Mouse (Mus musculus): ENCODE measurements around the gene Nt5c3. TPM values are rescaled to one million over a fixed set of nuclear protein-coding genes. Genes with fewer than 3 reads are reported as not detected.
"Not testable (repeated sequence)": the region's sequence is repeated elsewhere in the genome, so short reads cannot be mapped to it uniquely, and the experiment has no call there.

The Nt5c3 gene
- polyA plus RNA-seq, 1 experiment from 2014 or later = 83.0 TPM

DNA sequence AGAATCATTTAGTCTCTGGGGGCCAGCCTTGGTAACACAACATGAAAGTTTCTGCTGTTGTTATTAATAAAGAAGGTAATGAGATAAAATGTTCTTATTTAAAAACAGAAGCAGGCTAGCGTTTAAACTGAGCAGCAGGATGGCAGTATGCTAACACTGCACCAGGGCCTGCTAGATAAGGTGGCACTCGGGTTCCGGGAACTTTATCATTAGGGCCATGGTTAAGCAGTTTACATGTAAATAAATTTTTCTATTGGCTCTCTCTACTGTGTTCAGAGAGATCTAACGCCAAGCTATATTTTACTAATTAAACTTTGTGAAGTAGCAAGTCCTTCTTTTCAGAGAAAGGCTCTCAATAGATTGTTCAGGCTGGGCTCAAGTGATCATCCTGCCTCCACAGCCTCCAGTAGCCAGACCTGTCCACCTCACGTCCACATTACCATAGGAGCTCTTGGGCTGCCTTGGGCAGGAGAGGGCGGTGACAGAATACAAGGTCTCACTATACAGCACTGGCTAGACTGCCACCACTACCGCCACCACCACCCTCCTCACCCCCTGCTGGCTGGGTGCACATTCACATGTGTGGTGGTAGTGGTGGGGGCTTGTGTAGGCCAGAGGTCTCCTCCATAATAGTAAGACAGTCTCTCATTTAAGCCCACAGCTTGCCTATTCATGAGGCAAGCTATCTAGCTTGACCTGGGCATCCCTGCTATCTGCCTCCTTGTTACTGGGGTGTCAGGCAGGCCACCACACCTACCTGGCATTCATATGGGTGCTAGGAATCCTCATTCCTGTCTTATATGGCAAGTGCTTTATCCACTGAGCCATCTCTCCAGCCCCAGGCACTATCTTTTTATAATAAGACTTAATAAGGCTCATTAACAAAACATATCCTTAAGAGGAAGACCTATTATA lies 20.9 kb downstream of the Nt5c3 start:
- Histone ChIP-seq H3K4me3 (replicated peaks) (no peak overlapping the region), H3K27me3 (replicated peaks) (no peaks in the 10 kb centered on the region), H3K4me2 (no peak overlapping the region), H3K36me3 (no peaks in the 10 kb centered on the region), H3K9ac (no peak overlapping the region), H3K27ac (peak overlapping the region; percentile 41), H3K4me1 (peaks cover 17% of the 10 kb centered on the region), H3K9me3 (no peaks in the 10 kb centered on the region)
- WGBS = 69% methylated on average over 7 of the region's 7 CpGs
- peak; percentile 75 for ATAC-seq (ENCODE audit: insufficient read depth, low FRiP score, low read depth)

DNA sequence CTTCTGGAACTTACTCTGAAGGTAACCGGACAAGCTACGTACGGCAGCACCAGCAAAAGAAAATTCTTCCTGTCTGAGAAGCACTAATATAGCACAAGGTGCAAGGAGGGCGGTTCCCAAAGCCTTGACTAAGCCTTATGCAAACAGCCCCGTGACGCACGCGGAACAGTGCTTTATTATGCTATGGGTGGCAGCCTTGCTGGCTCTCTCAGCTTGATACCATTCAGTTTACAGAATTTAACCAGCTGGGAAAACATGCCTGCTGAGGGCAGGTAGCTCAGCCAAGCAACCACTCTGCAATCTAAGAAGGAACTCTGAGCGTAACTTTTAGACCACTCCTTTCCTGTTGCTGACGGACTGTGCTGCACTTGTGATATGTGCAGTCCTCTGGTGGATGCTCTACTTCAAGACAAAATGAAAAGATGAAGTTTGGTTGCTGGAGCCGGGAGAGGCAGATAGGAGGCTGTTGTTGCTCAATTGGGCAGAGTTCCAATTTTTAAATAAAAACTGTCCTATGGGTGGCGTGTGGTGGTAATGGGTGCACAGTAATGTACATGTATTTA lies 21.8 kb downstream of the Nt5c3 start:
- Histone ChIP-seq H3K27me3 (replicated peaks) (no peaks in the 10 kb centered on the region), H3K4me1 (peaks cover 17% of the 10 kb centered on the region), H3K9me3 (no peaks in the 10 kb centered on the region), H3K4me3 (replicated peaks) (peak overlapping the region; percentile 17; the same call in 1 of the 2 replicates), H3K27ac (peak overlapping the region; percentile 72), H3K4me2 (peak overlapping the region; percentile 29), H3K36me3 (no peaks in the 10 kb centered on the region), H3K9ac (no peak overlapping the region)
- peak; percentile 90 for ATAC-seq (ENCODE audit: insufficient read depth, low FRiP score, low read depth)
- 34% methylated on average over 12 of the region's 12 CpGs for WGBS

DNA sequence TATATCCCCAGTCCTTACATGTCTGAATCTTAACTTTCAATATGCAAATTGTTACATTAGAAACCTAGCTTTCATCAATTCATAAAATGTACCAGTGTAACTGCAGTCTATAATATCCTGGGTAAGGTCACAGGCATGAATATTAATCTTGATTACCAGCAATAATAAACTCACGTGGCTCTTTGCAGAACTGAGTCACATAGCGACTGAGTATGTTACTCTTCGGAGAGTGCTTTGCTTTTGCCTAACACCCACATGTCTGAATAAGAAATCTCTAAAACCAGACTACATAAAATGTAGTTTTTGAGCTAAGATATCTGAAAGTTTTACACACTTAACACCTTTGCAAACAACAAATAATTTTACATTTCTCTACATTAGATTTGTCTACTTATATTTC lies 22.4 kb downstream of the Nt5c3 start:
- H3K27ac ChIP-seq = no peak overlapping the region; the same call in 1 of the 2 replicates
- WGBS = 43% methylated on average over 3 of the region's 3 CpGs
- H3K4me2 ChIP-seq = peak overlapping the region; percentile 16; the same call in 1 of the 2 replicates
- no peaks in the 10 kb centered on the region for H3K36me3 ChIP-seq
- peak overlapping the region; percentile 17 for H3K4me3 ChIP-seq (replicated peaks)
- no peaks in the 10 kb centered on the region for H3K9me3 ChIP-seq
- no peaks in the 10 kb centered on the region for H3K27me3 ChIP-seq (replicated peaks)
- no peak for ATAC-seq (ENCODE audit: insufficient read depth, low FRiP score, low read depth)
- no peak overlapping the region for H3K9ac ChIP-seq
- peaks cover 17% of the 10 kb centered on the region for H3K4me1 ChIP-seq

DNA sequence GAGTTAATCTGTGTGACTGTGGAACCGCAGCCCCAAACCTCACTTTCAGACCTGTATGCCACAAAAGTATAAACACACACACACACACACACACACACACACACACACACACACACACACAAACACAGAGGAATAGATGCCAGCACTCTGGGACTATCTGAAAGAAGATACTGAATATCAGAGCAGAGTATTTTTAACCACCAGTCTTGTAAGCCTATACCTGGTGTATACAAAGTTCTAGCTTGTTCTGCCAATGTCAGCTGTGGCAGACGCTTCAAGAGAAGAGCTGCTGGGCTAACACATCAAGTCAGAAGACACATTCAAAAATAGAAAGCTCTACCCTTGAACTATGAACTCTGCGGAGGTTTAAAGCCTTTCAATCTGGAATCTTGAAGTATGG lies 24.1 kb downstream of the Nt5c3 start:
- Histone ChIP-seq H3K27me3 (replicated peaks) (no peaks in the 10 kb centered on the region), H3K9me3 (no peaks in the 10 kb centered on the region), H3K4me2 (no peak overlapping the region), H3K36me3 (no peaks in the 10 kb centered on the region), H3K27ac (no peak overlapping the region), H3K4me3 (replicated peaks) (no peak overlapping the region), H3K9ac (no peak overlapping the region), H3K4me1 (peaks cover 17% of the 10 kb centered on the region)
- ATAC-seq (ENCODE audit: insufficient read depth, low FRiP score, low read depth) = no peak
- WGBS = 73% methylated on average over 3 of the region's 3 CpGs

DNA sequence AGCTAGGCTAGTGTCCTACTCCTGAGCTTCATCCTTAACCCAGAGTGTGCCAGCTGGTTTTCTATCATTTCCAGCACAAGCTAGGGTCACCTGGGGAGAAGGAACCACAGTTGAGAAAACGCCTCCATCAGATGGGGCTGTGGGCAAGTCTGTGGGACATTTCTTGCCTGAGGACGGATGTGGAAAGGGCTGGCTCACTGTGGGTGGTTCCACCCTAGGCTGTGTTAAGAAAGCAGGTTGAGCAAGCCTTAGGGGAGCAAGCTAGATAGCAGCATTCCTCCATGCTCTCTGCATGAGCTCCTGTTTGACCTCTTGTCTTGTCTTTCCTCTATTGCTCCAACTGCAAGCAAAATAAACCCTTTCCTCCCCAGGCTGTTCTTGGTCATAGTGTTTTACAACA lies 33.0 kb downstream of the Nt5c3 start:
- H3K9me3 ChIP-seq = no peaks in the 10 kb centered on the region
- H3K4me1 ChIP-seq = no peaks in the 10 kb centered on the region
- no peak overlapping the region for H3K4me2 ChIP-seq
- H3K36me3 ChIP-seq = peaks cover 19% of the 10 kb centered on the region; the same call in 1 of the 2 replicates
- no peak for ATAC-seq (ENCODE audit: insufficient read depth, low FRiP score, low read depth)
- no peak overlapping the region for H3K9ac ChIP-seq
- H3K27ac ChIP-seq = no peak overlapping the region
- H3K27me3 ChIP-seq (replicated peaks) = no peaks in the 10 kb centered on the region
- 88% methylated on average over 2 of the region's 2 CpGs for WGBS
- H3K4me3 ChIP-seq (replicated peaks) = no peak overlapping the region

DNA sequence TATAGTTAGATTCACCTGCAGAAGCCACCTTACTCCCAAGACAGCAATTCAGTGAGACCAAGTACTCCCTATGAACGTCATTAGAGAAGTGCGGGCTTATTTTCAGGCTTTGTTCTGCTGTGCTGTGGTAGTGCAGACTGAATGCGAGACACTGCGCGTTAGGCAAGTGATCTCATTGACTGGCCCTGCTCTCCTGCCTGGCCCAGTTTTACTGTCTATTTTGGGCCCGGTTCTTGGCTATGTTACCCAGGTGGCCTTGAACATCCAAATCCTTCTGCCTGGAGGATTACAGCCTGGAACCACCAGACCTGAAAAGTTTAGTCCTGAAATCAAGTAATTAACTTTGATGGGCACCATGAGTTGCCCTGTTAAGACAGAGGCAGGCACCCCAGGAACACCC lies 35.2 kb downstream of the Nt5c3 start:
- 94% methylated on average over 6 of the region's 6 CpGs for WGBS
- no peak overlapping the region for H3K4me3 ChIP-seq (replicated peaks)
- H3K4me2 ChIP-seq = no peak overlapping the region
- ATAC-seq (ENCODE audit: insufficient read depth, low FRiP score, low read depth) = no peak
- no peaks in the 10 kb centered on the region for H3K4me1 ChIP-seq
- H3K36me3 ChIP-seq = peaks cover 24% of the 10 kb centered on the region; the same call in 1 of the 2 replicates
- no peak overlapping the region for H3K9ac ChIP-seq
- no peaks in the 10 kb centered on the region for H3K27me3 ChIP-seq (replicated peaks)
- no peaks in the 10 kb centered on the region for H3K9me3 ChIP-seq
- no peak overlapping the region for H3K27ac ChIP-seq

DNA sequence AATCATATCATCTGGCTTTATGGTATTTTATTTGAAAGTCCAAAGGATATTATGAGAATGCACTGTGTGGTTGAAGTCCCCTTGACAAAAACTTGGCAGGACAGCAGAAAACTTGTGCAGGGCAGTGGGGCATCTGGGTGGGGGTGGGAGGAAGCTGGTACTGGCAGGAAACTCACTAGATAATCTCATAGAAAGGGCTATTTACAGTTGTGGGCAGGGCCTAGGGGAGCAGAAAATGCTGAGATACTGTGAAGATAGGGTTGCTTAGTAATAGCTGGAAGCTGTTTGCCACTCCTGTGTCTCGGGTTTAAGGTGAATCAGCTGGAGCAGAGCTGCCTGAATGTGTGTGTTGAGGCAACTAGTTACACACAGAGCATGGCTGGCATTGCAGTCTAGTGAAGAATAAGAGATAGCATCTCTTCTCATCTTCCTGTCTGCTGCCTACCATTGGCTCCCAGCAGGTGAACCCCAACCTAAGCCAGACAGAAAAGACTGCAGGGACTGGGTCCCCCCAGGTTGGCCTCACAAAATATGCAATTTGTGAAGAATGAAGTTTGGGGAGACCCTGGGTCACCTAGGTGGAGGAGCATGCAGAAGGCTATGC lies 44.3 kb downstream of the Nt5c3 start:
- 52% methylated on average over 1 of the region's 1 CpGs for WGBS
- Histone ChIP-seq H3K4me1 (0 out of 2 replicates have a peak, but pooled peaks cover 3% of the 10 kb centered on the region), H3K27ac (no peak overlapping the region), H3K9ac (no peak overlapping the region), H3K36me3 (peaks cover 22% of the 10 kb centered on the region), H3K4me3 (replicated peaks) (no peak overlapping the region), H3K9me3 (no peaks in the 10 kb centered on the region), H3K27me3 (replicated peaks) (no peaks in the 10 kb centered on the region), H3K4me2 (no peak overlapping the region)
- peak; percentile 82 for ATAC-seq (ENCODE audit: insufficient read depth, low FRiP score, low read depth)

DNA sequence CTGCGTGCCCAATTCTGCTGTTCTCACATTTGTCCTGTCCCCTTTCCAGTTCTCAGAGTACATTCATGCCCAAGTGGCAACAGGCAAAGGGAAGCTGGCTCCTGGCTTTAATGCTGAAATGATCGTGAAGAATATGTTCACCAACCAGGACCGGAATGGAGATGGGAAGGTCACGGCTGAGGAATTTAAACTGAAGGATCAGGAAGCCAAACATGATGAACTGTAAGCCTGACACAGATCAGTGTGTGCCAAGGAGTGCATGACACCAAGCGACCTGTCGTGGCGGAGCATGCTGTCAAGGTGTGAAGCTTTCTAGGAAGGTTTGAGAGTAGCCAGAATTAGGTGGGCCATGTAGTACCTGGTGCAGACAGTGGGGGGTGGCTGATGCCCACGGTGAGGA lies 45.7 kb downstream of the Nt5c3 start:
- Histone ChIP-seq H3K27me3 (replicated peaks) (no peaks in the 10 kb centered on the region), H3K4me1 (0 out of 2 replicates have a peak, but pooled peaks cover 3% of the 10 kb centered on the region), H3K36me3 (peaks cover 18% of the 10 kb centered on the region; the same call in 1 of the 2 replicates), H3K27ac (no peak overlapping the region), H3K9ac (no peak overlapping the region), H3K4me2 (no peak overlapping the region), H3K9me3 (no peaks in the 10 kb centered on the region), H3K4me3 (replicated peaks) (no peak overlapping the region)
- 88% methylated on average over 8 of the region's 8 CpGs for WGBS
- no peak for ATAC-seq (ENCODE audit: insufficient read depth, low FRiP score, low read depth)

DNA sequence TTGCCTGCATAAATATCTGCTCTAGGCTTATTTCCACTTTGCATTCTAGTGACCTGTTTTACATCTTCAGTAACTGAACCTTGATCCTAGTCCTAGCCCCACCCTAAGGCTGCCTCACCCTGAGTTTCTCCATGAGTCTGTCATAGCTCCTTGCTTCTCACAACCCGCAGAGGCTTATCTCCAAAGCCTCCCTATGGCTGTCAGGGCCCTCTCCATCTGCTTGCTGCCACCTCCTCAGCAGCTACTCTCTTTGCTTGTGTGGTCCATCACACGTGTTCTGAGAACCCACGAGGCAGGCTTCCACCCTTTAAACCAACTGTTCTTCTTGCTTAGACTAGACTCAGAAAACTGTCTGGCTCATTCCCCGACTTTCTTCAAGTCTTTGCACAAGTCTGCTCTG lies 46.9 kb downstream of the Nt5c3 start:
- no peak overlapping the region for H3K4me2 ChIP-seq
- no peak overlapping the region for H3K9ac ChIP-seq
- H3K4me1 ChIP-seq = 0 out of 2 replicates have a peak, but pooled peaks cover 3% of the 10 kb centered on the region
- no peaks in the 10 kb centered on the region for H3K27me3 ChIP-seq (replicated peaks)
- WGBS = 75% methylated on average over 4 of the region's 4 CpGs
- H3K4me3 ChIP-seq (replicated peaks) = no peak overlapping the region
- H3K36me3 ChIP-seq = peaks cover 19% of the 10 kb centered on the region; the same call in 1 of the 2 replicates
- 0 out of 2 replicates have a peak, but pooled peaks have one; percentile 34 for ATAC-seq (ENCODE audit: insufficient read depth, low FRiP score, low read depth)
- H3K27ac ChIP-seq = peak overlapping the region; percentile 7; the same call in 1 of the 2 replicates
- no peaks in the 10 kb centered on the region for H3K9me3 ChIP-seq

DNA sequence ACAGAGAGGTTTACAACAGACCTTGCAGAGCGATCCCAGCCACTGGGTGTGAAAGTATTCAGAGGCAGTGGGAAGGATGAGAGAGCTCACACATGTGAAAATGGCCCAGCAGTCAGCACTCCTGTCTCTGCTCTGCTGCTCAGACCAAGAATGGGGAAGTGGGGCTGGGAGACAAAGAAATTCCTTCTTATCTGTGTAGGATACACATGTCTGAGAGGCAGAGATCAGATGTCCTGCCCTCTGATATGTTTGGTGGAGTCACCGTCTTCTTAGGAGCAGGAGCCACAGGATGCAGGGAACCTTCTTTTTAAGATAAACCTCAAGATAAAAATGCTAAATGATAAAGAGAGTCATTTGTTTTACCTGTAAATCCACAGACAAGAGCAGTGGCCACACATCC lies 53.7 kb downstream of the Nt5c3 start:
- Histone ChIP-seq H3K27me3 (replicated peaks) (no peaks in the 10 kb centered on the region), H3K4me3 (replicated peaks) (no peak overlapping the region), H3K4me2 (no peak overlapping the region), H3K9me3 (no peaks in the 10 kb centered on the region), H3K36me3 (peaks cover 4% of the 10 kb centered on the region; the same call in 1 of the 2 replicates), H3K27ac (no peak overlapping the region), H3K4me1 (no peaks in the 10 kb centered on the region), H3K9ac (no peak overlapping the region)
- 68% methylated on average over 2 of the region's 2 CpGs for WGBS
- ATAC-seq (ENCODE audit: insufficient read depth, low FRiP score, low read depth) = no peak

DNA sequence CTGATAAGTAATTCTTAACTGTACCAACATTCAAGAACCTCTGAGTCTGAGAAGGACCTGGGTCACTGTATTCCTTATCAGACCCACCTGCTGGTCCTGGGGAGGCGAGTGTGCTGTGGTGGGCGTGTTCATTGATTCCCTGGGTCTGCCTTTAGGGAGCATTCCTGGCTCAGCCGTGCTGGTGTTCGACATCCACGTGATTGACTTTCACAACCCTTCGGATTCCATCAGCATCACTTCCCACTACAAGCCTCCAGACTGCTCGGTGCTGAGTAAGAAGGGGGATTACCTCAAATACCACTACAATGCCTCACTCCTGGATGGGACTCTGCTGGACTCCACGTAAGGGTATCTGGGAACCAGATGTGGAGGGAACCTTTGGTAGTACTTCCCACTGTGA lies 55.2 kb downstream of the Nt5c3 start:
- Histone ChIP-seq H3K27ac (no peak overlapping the region), H3K4me1 (no peaks in the 10 kb centered on the region), H3K4me2 (no peak overlapping the region), H3K36me3 (peaks cover 4% of the 10 kb centered on the region; the same call in 1 of the 2 replicates), H3K4me3 (replicated peaks) (no peak overlapping the region), H3K9ac (no peak overlapping the region), H3K27me3 (replicated peaks) (no peaks in the 10 kb centered on the region), H3K9me3 (no peaks in the 10 kb centered on the region)
- 60% methylated on average over 8 of the region's 8 CpGs for WGBS
- peak; percentile 87 for ATAC-seq (ENCODE audit: insufficient read depth, low FRiP score, low read depth)

DNA sequence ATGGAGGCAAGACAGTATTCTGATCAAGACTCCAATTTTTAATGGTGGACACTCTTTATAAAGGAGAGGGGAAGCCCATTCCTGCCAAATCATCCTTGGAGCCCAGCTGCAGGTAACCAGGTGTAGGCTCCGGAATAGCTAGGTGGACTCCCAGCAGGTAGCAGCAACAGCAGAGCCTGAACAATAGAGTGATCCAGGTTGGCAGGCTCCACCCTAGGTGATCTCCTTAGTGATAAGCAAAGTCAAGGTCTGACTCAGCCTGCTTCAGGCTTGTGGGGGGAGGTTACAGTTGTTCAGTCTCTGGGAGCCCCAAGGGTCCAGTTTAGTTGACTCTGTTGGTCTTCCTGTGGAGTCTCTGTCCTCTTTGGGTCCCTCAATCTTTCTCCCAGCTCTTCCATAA lies 56.8 kb downstream of the Nt5c3 start:
- not testable (repeated sequence) for H3K36me3 ChIP-seq; H3K27me3 ChIP-seq (replicated peaks); H3K4me1 ChIP-seq; H3K4me2 ChIP-seq; H3K27ac ChIP-seq; ATAC-seq (ENCODE audit: insufficient read depth, low FRiP score, low read depth); H3K9me3 ChIP-seq; H3K4me3 ChIP-seq (replicated peaks); H3K9ac ChIP-seq
- 88% methylated on average over 1 of the region's 1 CpGs for WGBS

Measured in stomach, embryonic 15.5 days (tissue).